Mouse (Mus musculus) T-cell, adult 2 months (primary cell): ENCODE results near the gene Ube2j1.

ENCODE experiments used
- DNase-seq: peaks from one replicate; pipeline ENCODE4 v3.0.0; 2022; ENCODE audit warnings: low spot score

Gene Ube2j1

DNA sequence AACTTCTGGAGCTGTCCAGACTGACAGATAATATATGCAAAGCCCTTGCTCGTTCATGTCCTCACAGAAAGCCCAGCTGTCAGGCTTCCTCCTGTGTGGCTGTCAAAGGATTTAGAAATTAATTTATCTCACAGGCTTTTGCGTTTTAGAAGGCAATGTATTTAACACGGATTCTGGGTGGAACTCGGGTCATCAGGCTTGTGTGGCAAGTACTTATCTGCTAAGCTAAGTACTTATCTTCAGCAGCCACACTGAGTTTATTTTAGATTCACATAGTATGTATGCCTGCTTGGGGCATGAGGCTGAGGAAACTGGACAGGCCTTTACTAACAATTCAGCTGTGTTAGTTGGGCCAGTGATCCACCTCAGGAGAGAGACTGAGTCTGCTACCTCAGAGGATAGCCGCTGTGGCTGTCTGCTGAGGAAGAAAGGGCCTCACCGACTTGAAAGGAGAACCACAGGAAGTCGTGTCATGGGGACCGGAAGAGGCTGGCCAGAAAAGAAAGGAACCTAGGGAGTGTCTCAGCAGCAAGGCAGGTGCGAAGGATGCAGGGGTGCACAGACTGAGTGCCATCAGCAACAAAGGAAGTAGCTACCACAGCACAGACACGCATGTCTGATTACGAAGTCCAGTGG, 41.4 kb downstream of the Ube2j1 start:
- DNase-seq, result peak; percentile 90

DNA sequence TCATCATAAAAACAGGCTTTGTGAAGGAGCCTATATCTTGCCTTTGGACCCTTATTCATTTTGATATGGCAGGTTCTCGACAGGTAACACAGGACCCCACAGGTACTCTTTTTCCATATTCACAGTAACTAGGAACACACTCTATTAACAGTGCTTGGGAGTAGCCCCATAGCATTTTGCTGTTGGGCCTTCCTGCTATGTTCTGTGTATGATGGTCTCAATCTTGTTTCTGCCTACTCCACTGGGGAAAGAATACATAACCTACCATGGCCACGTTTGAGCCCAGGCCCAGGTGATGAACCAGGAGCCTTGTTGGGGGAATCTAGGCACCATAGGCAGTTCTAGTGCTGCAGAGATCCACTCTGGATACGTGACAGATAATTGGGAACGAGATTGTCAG, 43.2 kb downstream of the Ube2j1 start:
- no peak for DNase-seq

DNA sequence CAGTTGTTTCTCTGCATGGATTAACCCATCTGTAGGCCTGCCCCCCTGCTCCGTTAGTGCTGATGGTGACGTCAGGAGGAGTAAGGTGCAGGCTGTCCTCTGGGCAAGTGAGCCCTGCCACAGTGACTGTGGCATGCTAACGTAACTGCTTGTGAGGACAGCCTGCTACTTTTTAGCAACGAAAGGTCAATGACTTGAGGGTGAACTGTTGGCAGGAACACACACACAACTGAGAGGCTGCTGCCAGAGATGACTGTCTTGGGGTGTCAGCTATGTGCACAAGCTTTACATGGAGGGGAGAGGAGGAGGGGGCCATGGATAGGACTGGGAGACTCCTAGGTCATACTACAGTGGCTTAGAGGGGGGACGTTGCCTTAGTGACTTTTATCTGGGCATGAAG, 43.6 kb downstream of the Ube2j1 start:
- no peak for DNase-seq

DNA sequence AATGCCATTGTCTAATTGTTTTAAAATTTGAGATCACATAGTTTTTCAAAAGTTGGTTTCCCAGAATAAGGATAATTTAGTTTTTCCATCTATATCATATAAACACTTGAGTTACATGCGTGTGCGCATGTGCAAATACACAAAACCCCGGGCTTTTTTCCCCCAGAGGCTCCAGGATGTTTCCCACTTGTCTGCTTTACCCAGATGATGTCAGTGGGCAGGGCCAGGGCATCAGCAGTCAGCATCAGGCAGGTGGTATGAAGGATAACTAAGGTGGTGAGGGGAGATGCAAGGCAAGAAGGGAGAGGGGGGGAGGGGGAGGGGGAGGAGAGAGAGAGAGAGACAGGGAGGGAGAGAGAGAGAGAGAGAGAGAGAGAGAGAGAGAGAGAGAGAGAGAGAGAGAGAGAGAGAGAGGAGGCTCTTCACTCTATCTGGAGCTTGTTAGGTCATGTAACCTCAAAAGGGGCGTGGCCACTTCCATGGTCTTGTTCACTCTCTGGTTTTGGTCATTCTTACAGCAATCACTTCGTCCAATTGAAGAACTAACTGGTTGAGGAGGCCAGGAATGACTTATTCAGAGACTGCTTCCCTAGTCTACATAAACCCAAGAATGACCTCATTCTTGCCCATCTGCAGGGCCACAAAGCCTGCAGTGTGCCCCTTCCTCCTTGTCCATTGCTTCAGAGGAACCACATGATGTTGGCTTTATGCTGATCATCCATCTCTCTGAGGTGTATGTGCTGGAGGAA, 44.7 kb downstream of the Ube2j1 start:
- no peak for DNase-seq

DNA sequence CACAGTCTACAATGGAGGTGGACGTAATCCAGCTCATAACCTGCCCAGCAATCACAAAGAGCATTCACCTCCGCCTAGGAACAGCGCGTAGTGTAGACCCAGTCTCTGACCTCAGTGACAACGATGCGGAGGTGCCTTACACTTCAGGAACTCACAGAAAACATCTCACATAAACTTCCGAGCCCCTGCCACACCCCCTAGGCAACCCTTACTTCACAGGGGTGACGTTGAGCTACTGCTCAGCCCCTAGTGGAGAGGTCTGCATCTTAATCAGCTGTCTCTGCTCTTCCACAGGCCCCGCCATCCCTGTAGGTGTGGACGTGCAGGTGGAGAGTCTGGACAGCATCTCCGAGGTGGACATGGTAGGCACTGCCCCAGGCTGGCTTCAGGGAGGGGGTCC, 45.9 kb downstream of the Ube2j1 start:
- DNase-seq, result peak; percentile 62

DNA sequence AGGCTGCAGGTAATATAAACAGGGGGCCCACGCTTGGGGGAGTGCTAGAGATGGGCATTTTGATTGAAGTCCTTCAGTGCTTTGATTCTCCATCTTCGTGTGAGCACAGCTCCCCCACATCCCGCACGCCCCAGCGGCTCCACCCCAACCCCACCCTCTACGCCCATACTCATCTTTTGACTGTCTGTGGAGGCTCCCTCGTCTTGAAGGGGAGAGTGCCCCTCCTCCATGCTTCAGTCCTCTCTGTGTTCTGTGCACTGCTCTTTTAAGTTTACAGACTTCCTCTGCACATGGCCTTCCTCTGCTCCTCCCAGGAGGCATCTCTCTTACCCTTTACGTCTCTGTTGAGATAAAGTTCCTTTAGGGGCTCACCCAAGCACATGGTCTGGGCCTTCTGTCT, 46.5 kb downstream of the Ube2j1 start:
- peak; percentile 28 for DNase-seq

DNA sequence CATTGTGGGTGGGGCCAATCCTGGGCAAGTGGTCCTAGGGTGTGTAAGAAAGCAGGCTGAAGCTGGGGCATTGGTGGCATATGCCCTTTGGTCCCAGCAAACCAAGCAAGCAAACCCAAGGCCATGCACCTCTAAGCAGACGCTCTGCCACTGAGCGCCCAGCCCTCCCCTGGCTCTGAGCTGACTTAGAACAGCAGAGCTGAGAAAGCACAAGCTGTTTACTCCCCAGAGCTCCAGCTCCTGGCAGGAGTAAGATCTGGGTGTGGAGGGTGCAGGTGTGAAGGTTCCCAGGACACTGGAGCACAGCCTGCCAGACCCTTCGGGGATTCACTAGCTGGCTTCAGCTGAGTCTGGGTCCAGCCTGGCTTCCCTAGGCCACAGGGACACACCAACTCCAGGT, 47.3 kb downstream of the Ube2j1 start:
- no peak for DNase-seq

DNA sequence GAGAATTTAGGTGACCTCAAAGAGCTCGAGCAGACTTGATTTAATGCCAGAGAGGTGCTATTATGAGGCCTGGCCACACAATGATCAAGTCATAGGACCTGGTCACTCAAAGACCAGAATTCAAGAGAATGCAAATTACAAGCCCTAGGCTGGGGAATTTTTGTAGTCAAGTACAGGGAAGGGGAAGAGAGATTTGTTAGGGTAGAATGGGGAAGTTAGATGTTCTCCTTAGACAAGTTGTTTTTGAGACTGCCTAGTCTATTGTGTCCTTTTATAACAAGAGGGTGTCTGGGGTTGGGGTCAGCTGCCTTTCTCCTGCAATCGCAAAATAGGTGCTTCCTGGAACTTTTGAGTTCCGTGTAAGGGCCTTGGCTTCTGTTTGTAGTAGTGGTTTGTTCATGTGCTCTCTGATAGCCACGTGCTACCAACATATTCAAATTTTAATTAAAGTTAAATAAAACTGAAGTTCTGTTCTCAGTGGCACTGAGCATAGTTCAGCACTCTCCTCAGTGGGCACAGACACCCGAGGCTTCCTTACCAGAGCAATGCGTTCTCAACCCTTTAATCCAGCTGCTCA, 68.0 kb downstream of the Ube2j1 start:
- DNase-seq, result no peak
